Mouse (Mus musculus): ENCODE results near the gene Rras.

GRCm38 (mm10) chr7:44999753-45000152 lies 18.0 kb upstream of the Rras start:
- TF ChIP-seq POLR2A (IDR thresholded peaks at IDR 0.05; ENCODE audit: borderline replicate concordance, control insufficient read depth, low read depth, low read length) = no peak
- TF ChIP-seq CTCF (IDR thresholded peaks at IDR 0.05; ENCODE audit: control insufficient read depth, insufficient read depth, low read length) = no peak
